Mouse (Mus musculus) ES-CJ7 (cell line): Measurements from ENCODE around the gene Ppargc1a.

Experiments
- DNase-seq: peaks from one replicate; pipeline ENCODE4 v3.0.0; 2011; ENCODE audit warnings: low read depth, low spot score

Gene Ppargc1a

DNA sequence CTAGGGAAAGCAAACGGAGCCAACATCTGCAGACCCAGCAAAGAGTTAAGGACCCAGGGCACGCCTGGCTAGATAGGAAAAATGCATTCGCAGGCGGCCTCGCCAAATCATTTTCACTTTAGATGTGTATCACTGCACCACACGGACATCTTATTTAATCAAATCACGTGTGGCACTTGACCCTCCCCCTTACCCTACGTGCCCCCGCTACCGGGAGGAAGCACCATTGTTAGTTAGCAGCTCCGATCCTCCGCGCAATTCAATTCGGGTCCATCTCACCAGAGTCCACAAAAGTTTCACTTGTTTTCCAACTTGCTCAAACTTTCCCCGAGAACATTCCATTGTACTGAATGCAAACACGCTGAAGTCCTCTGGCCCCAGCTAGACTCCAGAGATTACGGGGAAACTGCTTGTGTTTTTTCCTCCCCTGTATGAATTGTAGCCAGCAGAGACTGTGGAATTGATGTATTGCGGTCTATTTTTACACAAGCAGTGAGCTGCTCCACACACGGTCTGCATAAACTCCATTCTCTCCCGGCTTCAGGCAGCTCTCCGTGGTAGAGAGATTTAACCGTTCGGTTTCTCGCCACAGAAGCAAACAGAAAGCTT lies 14.9 kb downstream of the Ppargc1a start:
- DNase-seq = no peak

DNA sequence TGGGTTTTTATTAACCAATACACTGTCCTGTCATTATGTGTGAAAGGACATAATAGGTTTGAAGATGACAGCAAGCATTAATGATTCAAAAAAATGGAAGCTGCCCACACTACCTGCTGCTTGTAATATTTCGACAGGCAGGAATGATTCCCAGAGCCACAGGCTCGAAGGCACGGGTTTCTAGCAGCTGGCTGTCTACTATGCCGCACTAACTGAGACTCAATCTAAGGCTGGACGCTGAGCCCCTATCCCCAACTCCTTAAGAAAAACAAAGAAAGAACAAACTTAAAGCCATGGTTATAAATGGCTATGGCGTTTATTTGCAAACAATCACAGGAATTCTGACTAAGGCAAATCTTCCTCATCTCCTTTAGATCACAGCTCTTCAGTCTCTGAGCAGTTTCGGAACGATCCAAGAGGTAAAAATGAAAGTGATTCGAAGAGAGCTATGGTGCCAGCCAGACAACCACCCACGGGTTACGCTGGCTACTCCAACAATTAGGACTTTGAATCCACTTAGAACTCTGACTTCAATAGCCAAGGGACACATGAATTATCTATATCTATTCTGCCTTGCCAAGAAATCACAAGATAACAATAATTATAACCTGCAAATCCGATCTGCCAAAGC lies 15.6 kb downstream of the Ppargc1a start:
- no peak for DNase-seq

DNA sequence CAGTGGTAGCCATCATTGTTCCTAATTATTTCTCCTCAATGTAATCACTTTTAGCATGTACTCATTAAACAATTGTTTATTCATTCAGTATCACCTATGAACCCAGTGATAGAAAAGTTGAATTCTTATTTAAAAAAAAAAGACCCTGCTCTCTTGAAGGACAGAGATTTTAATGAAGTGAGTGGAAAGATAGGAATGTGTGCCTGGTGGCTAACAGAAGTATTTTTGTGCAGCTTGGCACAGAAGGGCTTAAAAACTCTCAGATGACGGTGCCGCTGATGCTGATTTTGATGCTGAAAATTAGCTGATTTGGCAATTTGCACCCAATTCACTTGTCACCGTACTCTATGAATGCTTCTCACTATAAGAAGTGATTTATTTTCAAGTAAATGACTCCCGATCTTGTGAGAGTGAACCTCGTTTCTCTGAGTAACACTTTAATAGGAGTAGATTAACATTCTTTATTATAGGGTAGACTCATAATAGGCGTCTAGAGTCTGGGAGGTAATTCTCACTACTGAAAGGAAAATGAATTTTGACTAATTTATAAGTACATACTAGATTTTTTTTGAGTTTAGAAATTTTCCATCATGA lies 20.0 kb downstream of the Ppargc1a start:
- no peak for DNase-seq

DNA sequence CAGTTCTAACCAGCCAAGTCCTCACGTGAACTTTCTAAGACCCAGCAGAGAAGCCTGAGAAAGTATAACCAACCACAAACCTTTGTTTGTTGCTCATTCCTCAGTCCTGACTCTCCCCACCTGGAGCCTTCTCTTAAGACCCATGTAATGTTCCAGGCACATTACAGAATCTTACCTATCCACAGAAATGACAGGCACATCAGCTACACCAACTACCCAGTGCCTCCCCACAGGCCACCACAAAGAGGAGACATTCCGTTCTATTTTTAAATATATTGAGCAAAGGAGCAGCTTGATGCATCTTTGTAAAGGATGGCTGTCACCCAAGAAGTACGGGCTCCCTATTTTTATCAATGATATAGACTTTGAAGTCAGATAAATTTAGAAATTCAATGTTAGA lies 20.7 kb downstream of the Ppargc1a start:
- DNase-seq = no peak

DNA sequence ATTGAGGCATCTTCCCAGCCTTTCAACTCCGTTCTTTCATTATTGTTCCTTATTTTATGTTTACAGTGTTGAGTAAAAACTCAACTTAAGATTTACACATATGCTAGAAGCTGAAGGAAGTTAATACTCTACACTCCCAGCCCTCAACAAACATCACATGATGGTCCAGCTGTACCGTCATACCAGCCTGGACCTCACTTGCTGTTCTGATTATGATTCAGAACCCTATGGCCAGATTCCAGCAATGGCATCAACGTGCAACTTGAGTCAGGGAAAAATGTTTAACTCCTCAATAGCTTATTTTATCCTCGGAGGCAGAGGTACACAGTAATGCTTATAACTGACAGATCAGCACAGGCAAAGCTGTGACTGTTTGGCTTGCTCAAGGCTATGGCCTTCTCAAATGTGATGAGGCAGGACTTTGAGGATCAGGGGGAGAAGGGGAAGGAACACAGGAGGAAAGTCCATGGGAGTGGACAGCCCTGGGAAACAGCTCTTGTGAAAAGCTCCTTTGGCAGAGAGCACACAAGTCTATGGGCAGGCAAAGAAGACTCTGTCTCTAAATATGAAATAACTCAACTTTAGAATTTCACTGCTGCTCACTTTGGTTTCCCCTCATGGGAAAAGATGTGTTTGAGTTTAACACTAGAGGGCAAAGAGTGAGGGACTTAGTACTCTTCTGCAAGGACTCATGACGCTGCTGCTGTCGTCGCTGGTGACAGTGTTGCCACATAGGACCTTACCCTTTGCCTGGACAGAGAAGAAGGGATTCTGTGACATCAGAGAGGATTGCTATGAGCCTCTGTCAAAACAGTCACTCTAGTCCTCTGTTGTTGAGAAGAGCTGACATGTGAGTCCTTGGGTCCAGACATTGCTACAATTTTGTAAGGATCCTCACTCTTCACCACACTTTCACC lies 22.1 kb downstream of the Ppargc1a start:
- no peak for DNase-seq

DNA sequence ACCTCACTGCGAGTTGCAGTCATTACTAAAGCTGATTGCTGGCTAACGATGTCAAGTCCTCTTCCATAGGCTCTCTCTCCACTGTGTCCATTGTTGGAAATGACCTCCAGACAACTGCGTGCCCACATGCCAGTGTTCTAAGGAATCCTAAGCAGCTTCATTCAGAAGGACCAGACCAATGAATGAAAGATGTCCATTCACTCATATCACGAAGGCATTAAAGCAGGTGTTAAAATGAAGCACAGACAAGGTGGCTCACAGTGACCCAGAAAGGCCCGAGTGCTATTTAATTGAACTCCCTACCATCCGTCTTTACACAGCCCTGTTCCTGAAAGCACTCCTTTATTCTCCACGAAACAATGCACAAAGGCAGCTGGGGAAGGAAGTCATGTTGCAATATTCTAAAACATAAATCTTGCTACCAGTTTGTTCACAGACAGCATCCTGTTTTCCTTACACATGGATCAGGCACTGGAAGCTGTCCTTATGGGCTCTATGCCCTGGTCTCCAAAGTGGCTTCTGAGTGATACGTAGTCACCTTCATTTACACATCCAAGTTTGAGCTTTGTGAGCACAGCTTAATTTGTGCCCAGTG lies 23.3 kb downstream of the Ppargc1a start:
- DNase-seq = no peak

DNA sequence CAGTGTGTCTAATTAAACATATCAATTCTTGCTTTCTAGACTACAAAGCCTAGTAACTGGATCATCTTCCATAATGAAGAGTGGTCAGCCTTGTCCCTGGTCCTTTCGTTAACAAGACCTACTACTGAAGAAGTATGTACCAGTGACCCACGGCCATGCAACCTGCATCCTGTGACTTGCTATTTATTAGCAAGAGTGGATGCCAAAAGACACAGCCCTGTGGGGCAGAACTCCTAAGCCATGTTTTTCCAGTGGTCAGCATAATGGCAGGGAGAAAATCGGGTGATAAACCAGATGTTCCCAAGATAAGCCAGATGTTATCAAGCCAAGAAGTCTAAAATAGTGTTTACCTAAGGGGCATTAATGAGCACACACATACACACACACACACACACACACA lies 26.0 kb downstream of the Ppargc1a start:
- no peak for DNase-seq

DNA sequence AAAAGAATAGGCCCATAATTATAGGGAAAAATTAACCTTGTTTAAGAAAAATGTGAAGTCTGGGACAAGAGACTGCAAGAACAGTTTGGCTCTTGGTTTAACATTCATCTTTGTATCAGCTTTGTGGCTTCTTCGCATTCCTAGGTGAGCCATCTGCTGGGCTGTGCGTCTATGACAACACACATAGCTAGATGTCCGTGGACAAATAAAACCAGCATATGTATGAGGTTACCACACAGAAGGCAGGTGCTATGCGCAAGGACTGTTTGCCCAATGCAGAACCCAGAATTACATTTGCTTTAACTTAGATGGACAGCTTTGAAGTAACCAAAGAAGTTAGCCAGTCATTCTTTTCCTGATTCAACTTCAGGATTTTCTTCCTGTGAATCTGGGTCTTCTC lies 26.7 kb downstream of the Ppargc1a start:
- no peak for DNase-seq

DNA sequence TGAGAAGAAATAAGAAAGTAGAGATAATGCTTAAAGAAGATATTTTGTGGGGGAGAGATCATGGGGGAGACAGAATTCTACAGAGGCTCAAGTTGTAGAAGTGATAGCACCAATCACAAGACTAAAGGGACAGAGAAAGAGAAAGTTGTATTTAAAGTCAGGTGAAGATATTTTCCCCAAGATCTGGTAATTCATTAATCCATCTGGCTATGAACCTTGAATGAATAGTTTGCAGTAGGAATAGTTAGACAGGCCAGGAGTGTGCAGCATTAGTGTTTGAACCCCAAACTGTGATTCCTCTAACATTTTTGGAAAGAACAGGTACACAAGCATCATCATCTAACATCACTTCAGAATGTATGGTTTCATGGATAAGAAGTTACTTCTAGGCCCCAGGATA lies 28.0 kb downstream of the Ppargc1a start:
- no peak for DNase-seq

DNA sequence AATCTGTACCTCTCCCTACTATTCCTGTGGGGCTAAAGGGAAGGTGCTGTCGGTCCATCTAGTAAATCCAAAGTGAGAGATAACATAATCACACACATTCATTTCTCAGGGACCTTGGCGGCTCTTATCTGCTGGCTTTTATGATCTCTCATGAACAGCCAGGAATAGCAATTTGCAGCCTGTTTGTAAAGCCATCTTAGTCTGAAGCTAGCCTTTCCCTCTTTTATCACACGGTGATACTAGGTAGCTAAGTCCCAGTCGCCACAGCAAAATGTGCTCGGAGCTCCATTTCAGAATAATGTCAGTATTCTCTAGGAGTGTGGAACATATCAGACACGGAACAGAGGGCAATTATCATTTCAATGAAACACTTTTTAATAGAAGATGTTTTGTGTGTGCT lies 29.2 kb downstream of the Ppargc1a start:
- DNase-seq = no peak

DNA sequence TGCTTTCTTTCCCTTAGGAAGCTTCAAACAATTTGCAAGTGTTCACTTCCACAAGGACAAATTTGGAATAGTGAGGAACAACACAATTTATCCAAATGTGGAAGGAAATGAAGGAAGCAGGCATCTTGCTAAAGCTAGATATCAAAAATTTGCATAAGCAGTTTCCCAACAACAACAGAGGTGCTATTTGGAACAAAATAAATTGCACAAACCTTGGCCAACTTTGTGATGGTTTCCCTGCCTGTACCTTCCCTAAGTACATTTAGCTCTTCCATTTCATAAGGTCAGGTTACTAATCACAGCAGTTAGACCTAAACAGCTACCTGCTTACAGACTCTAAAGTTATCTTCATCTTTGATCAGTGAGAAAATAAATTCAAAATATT lies 29.9 kb downstream of the Ppargc1a start:
- no peak for DNase-seq

DNA sequence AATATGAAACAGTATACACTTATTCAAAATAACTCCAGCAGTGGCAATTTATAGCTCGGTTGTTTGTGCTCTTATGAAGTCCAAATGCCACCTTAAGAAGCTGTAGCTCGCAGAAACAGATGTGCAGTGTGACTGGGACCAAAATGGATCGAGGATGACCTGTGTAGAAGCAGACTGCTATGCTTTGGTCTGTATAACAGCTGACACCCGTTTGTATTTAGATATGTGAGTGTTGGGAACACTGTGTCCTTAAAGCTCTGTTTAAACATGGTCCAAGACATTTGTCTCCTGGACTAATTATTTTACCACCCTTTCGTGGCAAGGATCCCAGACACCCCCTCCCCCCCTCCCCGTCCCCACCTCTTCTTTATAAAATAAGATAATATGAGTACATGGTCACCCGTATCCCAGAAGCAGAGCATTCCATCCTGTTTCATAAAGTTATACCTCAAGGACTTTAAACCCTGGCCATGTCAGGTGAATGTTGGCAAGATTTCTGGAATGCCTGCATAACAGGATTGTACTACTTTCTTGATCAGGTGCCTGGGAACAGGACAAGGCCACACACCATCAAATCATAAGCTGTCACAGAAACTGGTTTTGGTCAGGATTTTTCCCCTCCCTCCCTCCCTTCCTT lies 30.4 kb downstream of the Ppargc1a start:
- DNase-seq = no peak

DNA sequence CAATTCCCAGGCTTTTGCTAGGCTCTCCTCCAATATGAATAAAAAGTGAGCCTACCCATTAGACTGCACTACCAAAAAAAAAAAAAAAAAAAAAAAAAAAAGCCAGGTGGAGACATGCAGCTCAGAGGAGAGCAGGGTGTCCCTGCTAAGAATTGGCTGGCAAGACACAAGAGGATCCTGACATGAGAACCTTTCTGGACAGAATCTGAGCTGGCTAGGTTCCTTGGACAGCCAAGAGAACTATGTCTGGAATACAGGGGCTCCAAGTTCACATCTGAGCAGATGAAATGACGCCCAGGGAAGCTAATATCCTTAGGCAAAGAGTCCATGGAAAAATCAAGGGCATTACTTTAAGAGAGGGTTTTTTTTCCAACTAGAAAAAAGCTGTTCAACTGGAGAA lies 33.1 kb downstream of the Ppargc1a start:
- no peak for DNase-seq

DNA sequence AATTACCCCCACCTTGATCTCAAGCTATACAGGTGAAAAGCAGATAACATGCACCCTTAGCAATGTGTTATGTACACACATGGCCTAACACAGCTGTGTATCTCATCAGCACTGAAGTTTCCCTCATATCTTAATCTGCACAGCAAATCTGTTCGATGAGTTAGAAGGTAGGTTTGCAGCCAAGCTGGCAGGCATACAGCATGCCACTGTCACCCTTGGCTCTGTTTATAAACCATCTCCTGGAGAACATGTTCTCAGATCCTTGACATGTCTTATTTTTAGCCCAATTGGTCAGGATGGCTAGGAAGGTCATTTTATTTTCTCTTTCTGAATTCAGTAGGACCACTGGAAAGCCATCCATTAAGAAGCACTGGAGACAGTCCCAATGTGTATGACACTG lies 36.2 kb downstream of the Ppargc1a start:
- DNase-seq = no peak

DNA sequence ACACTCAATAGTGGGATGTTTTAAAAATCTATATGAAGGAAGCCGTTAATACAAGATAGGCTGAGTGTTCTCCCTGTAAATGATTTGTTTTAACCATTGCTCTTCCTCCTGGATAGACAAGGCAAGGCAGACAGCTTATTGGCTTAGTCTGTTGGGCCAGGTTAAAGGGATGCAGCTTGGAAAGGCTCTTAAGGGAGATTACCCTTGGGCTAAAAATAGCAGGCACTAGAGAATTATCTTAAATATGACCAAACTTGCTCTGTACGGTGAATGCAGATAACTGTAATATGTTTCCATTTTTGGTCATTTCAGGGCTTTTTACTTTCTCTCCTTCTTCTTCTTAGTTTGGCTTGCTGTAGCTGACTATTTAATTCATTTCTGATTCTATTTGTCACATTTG lies 38.1 kb downstream of the Ppargc1a start:
- DNase-seq = no peak

DNA sequence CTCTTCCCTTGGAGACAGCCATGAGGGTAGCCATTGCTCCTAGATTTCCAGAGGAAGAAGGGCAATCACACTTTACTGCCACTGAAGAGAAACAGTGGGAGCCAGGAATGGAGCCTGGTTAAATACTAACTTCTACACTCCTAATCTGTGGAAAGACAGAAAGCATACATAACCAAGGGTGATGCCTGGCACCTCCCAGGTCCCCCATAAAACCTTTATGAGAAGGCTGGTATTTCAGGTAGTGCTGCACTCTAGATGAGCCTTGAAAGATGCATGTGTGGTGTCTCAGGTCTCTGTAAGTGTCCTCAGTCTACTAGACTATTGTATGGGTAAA lies 39.4 kb downstream of the Ppargc1a start:
- DNase-seq = no peak

DNA sequence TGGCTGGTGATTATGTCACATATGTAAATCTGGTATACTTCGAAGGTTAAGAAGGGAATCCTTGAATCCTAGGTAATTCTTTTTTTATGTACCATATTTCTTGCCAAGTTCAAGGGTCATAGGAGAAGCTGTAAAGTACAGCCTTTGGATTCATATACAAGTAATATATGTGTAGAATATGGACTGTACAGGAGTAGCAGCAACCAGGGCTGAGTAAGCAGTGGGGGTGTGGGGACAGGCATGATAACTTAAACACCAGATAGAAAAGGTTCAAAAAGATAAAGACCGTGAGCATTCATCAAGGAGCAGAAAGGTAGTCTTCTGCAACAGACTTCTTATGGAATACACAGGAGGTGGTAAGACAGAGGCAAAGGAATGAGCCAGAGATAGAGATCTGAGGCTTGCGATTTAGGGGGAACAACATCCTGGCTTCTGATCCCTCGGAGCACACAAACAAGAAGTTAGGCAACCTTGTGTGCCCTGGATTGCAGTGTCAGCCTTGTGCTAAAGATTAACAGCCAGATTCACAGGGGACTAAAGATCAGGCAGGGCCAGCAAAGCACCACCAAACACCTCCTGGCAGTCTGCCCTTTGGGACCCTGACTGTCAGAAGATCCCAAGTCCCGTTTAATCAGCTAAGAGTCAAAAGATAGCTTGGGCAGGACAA lies 39.9 kb downstream of the Ppargc1a start:
- DNase-seq = no peak

DNA sequence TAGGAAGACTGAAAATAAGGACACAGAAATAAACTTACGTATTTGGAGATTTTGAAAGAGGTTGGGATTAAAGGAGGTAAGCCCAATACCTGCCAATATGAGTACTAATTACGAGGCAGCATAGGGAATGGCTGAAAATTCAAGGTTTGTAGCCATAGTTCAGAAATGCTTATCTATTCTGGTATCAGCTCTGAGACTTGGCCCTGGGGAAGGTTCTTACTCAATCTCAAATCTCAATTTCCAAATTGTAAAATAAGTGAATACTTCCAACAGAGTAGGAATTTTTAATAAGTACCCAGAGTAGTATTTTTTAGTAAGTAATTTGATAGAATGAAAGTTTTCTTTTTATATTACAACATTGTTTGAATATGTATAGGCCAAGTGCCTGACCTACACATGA lies 41.7 kb downstream of the Ppargc1a start:
- no peak for DNase-seq

DNA sequence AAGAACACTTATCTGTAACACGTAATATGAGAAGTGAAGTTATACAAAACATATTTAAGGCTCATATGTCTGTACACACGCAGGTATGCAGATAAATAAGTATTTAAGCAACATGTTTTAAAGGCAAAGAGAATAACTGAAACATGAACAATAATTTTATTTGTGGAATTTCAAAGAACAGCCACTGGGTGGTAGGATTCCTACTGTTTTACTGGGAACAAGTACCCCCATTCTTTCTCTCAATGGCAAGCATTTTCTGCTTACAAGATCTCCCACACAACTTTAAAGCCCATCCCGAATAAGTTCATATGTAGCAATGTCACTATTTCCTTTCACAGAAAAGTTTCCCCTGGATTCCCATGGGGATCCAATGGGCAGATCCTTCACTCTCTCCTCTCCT lies 46.7 kb downstream of the Ppargc1a start:
- no peak for DNase-seq

DNA sequence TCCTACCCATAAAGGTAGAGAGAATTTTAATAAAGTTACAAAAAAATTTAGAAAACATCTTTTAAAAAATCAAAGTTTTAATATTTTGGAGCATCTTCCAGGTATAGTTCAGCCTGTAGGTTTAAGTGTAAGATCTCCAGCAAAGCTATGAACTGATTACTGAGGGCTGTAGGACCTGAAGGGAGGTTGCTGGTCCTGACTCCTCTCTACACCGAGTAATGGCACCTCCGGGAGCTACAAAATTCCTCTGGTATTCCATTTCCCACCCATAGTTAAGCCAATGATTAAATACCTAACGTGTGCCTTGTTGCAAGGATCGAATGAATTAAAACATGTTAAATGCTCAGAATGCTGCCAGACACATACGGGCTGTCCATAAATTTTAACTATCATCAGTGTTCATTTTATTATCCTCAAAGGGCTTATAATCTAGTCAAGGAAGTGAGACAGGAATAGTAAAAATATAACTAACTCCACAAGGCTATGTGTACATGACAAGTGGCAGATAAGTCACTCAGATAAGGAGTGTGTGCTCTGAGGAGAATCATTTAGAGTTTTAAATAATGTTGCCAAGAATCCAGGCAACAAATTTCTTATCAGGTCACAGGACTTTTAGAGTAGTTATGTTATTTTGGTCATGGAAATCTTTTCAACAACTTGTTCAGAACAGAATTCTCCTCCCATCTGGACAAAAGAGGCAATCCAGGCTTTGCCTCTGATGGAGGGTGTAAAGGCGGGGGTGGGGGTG lies 49.9 kb downstream of the Ppargc1a start:
- no peak for DNase-seq

DNA sequence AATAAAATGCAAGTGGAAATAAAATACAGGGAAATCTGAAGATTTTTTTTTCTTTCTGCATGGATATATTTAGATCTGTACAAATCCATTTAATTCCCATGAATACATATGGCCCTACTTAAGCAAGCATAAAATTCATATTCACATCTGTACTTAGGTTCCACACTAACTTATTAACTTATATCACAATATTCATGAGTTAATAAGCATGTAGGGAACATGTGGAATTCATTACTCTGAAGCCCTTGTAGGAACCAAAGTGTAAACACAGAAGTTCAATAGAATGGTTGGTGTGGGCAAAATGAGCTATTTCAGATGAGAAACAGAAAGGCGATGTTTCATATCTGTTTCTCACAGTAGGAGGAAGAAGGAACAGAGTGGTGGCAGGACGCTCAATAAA lies 62.9 kb downstream of the Ppargc1a start:
- DNase-seq = no peak
